Mouse (Mus musculus): ENCODE measurements around the gene Kif16b.

GRCm38 (mm10) chr2:142629523-142630312, 271.6 kb downstream of the Kif16b start:
- TF ChIP-seq ZC3H11A (IDR thresholded peaks at IDR 0.05; ENCODE audit: borderline replicate concordance, low read depth, low read length): no peak
- TF ChIP-seq ZNF384 (IDR thresholded peaks at IDR 0.05; ENCODE audit: low read depth, low read length): no peak
- TF ChIP-seq MAFK (IDR thresholded peaks at IDR 0.05; ENCODE audit: insufficient read depth, low read depth, low read length): no peak
- no peak for TF ChIP-seq CHD2 (IDR thresholded peaks at IDR 0.05; ENCODE audit: low read depth, low read length)
- no peak for TF ChIP-seq HCFC1 (IDR thresholded peaks at IDR 0.05; ENCODE audit: borderline replicate concordance, insufficient read depth, low read length)
